Mouse (Mus musculus): ENCODE measurements around the gene Cpne2. TPM values are rescaled to one million over a fixed set of nuclear protein-coding genes. Genes with fewer than 3 reads are reported as not detected.

The Cpne2 gene
- polyA plus RNA-seq, 1 experiment from 2014 or later, result 29.2 TPM

- H3K9me3 ChIP-seq (ENCODE audit: control insufficient read depth, low read length), result no peaks in the 10 kb centered on the region
- H3K9ac ChIP-seq (replicated peaks; ENCODE audit: low read depth, low read length), result peak overlapping the region; percentile 63
- peak overlapping the region; percentile 84 for H3K4me2 ChIP-seq (ENCODE audit: low read length)
Observed at GRCm38 (mm10) chr8:94532000-94532399, 790 bp upstream of the Cpne2 start.

DNA sequence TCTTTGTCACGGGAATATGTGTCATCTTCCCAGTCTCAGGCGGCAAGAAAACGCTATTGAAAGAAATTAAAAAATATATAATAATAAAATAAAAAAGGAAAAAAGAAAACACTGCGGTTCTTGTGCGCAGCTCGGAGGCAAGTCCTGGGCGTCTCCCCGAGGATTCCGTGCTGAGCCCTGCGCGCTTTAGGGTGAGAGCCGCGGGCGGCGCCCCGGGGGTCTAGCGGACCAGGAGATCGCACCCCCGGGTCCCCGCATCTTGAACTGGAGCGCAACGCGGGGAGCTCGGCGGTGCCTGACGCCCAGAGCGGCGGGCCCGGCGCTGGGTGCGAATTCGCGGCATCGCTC, 291 bp upstream of the Cpne2 start:
- Histone ChIP-seq H3K9me3 (ENCODE audit: control insufficient read depth, low read length) (no peaks in the 10 kb centered on the region), H3K36me3 (ENCODE audit: control insufficient read depth, insufficient read depth) (no peaks in the 10 kb centered on the region), H3K4me3 (replicated peaks; ENCODE audit: low read length) (peak overlapping the region; percentile 66), H3K9ac (replicated peaks; ENCODE audit: low read depth, low read length) (peak overlapping the region; percentile 63), H3K4me1 (replicated peaks; ENCODE audit: control insufficient read depth, insufficient read depth, low read length) (peaks cover 31% of the 10 kb centered on the region), H3K4me2 (ENCODE audit: low read length) (peak overlapping the region; percentile 84), H3K27ac (ENCODE audit: low read length) (peak overlapping the region; percentile 31), H3K27me3 (replicated peaks; ENCODE audit: control insufficient read depth, insufficient read depth, low read length) (no peaks in the 10 kb centered on the region)
- WGBS, result under 1% methylated on average over 34 of the region's 34 CpGs
- peak; percentile 34 for ATAC-seq

More at GRCm38 (mm10) chr8:94532000-94532399, 790 bp upstream of the Cpne2 start:
- no peaks in the 10 kb centered on the region for H3K27me3 ChIP-seq (replicated peaks; ENCODE audit: control insufficient read depth, insufficient read depth, low read length)
- H3K4me1 ChIP-seq (replicated peaks; ENCODE audit: control insufficient read depth, insufficient read depth, low read length), result peaks cover 28% of the 10 kb centered on the region
- WGBS, result 4% methylated on average over 8 of the region's 8 CpGs
- H3K36me3 ChIP-seq (ENCODE audit: control insufficient read depth, insufficient read depth), result no peaks in the 10 kb centered on the region
- ATAC-seq, result no peak
- peak overlapping the region; percentile 66 for H3K4me3 ChIP-seq (replicated peaks; ENCODE audit: low read length)
- 0 out of 2 replicates have a peak overlapping the region, but pooled peaks have one; percentile 2 for H3K27ac ChIP-seq (ENCODE audit: low read length)

- no peak overlapping the region for H3K9ac ChIP-seq (replicated peaks; ENCODE audit: low read depth, low read length)
- H3K4me2 ChIP-seq (ENCODE audit: low read length), result peak overlapping the region; percentile 84; the same call in 1 of the 2 replicates
- no peak overlapping the region for H3K4me3 ChIP-seq (replicated peaks; ENCODE audit: low read length)
- no peak overlapping the region for H3K27ac ChIP-seq (ENCODE audit: low read length)
- H3K27me3 ChIP-seq (replicated peaks; ENCODE audit: control insufficient read depth, insufficient read depth, low read length), result no peaks in the 10 kb centered on the region
- ATAC-seq, result no peak
- 25% methylated on average over 4 of the region's 4 CpGs for WGBS
- H3K4me1 ChIP-seq (replicated peaks; ENCODE audit: control insufficient read depth, insufficient read depth, low read length), result peaks cover 32% of the 10 kb centered on the region
- no peaks in the 10 kb centered on the region for H3K36me3 ChIP-seq (ENCODE audit: control insufficient read depth, insufficient read depth)
- no peaks in the 10 kb centered on the region for H3K9me3 ChIP-seq (ENCODE audit: control insufficient read depth, low read length)
Observed at GRCm38 (mm10) chr8:94534612-94535011, 1.8 kb downstream of the Cpne2 start.

- Histone ChIP-seq H3K4me1 (replicated peaks; ENCODE audit: control insufficient read depth, insufficient read depth, low read length) (peaks cover 32% of the 10 kb centered on the region), H3K9me3 (ENCODE audit: control insufficient read depth, low read length) (no peaks in the 10 kb centered on the region), H3K36me3 (ENCODE audit: control insufficient read depth, insufficient read depth) (no peaks in the 10 kb centered on the region), H3K27me3 (replicated peaks; ENCODE audit: control insufficient read depth, insufficient read depth, low read length) (no peaks in the 10 kb centered on the region), H3K4me3 (replicated peaks; ENCODE audit: low read length) (no peak overlapping the region), H3K4me2 (ENCODE audit: low read length) (no peak overlapping the region), H3K9ac (replicated peaks; ENCODE audit: low read depth, low read length) (0 out of 2 replicates have a peak overlapping the region, but pooled peaks have one; percentile 10), H3K27ac (ENCODE audit: low read length) (no peak overlapping the region)
- ATAC-seq, result no peak
- WGBS, result 71% methylated on average over 7 of the region's 7 CpGs
Observed at GRCm38 (mm10) chr8:94535631-94536030, 2.8 kb downstream of the Cpne2 start.

DNA sequence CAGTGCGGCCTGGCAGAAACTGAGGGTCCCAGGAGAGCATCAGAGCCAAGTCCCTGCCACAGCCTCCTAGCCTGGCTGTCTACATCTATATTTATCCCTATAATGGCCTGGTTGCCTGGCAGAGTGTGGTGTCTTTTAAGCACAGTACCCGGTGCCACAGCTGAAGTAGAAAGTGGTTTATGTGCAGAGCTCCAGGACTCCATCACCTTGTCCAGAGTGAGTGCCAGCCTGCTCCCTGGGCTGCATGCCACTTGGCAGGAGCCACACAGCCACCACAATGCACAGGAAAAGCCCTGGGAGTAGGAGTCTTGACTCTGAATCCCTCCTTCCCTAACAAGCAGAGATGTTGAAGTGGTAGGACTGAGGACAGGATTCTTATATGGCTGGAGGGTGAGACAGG, 4.7 kb downstream of the Cpne2 start:
- ATAC-seq, result no peak
- Histone ChIP-seq H3K4me2 (ENCODE audit: low read length) (no peak overlapping the region), H3K4me1 (replicated peaks; ENCODE audit: control insufficient read depth, insufficient read depth, low read length) (peaks cover 30% of the 10 kb centered on the region), H3K27ac (ENCODE audit: low read length) (no peak overlapping the region), H3K4me3 (replicated peaks; ENCODE audit: low read length) (no peak overlapping the region), H3K27me3 (replicated peaks; ENCODE audit: control insufficient read depth, insufficient read depth, low read length) (no peaks in the 10 kb centered on the region), H3K9ac (replicated peaks; ENCODE audit: low read depth, low read length) (no peak overlapping the region), H3K9me3 (ENCODE audit: control insufficient read depth, low read length) (no peaks in the 10 kb centered on the region), H3K36me3 (ENCODE audit: control insufficient read depth, insufficient read depth) (no peaks in the 10 kb centered on the region)
- 69% methylated on average over 2 of the region's 2 CpGs for WGBS

DNA sequence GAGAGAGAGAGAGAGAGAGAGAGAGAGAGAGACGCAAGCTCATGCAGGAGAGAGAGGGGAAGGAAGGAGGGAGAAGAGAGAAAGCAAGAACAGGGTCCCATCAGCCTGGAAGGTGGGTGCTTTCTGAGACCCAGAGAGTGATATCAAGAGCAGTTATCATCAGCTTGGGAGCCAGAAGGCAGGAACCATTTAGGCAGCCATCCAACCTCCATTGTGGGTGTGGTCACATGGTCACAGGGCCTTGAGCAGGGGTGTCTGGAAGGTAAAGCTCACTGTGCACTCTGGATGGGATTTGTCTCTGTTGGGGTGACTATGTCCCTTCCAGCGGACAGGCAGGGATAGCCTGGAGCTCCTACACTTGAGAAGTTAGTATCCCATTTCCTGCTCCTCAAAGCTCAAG, 7.2 kb downstream of the Cpne2 start:
- H3K4me3 ChIP-seq (replicated peaks; ENCODE audit: low read length), result no peak overlapping the region
- no peak overlapping the region for H3K9ac ChIP-seq (replicated peaks; ENCODE audit: low read depth, low read length)
- ATAC-seq, result no peak
- H3K9me3 ChIP-seq (ENCODE audit: control insufficient read depth, low read length), result no peaks in the 10 kb centered on the region
- no peaks in the 10 kb centered on the region for H3K27me3 ChIP-seq (replicated peaks; ENCODE audit: control insufficient read depth, insufficient read depth, low read length)
- WGBS, result 90% methylated on average over 2 of the region's 2 CpGs
- no peaks in the 10 kb centered on the region for H3K36me3 ChIP-seq (ENCODE audit: control insufficient read depth, insufficient read depth)
- H3K4me2 ChIP-seq (ENCODE audit: low read length), result no peak overlapping the region
- peaks cover 22% of the 10 kb centered on the region for H3K4me1 ChIP-seq (replicated peaks; ENCODE audit: control insufficient read depth, insufficient read depth, low read length)
- no peak overlapping the region for H3K27ac ChIP-seq (ENCODE audit: low read length)

- H3K27ac ChIP-seq (ENCODE audit: low read length), result no peak overlapping the region
- H3K4me1 ChIP-seq (replicated peaks; ENCODE audit: control insufficient read depth, insufficient read depth, low read length), result peaks cover 11% of the 10 kb centered on the region
- H3K27me3 ChIP-seq (replicated peaks; ENCODE audit: control insufficient read depth, insufficient read depth, low read length), result no peaks in the 10 kb centered on the region
- WGBS, result 68% methylated on average over 17 of the region's 18 CpGs
- no peak for ATAC-seq
- no peak overlapping the region for H3K4me3 ChIP-seq (replicated peaks; ENCODE audit: low read length)
- H3K9ac ChIP-seq (replicated peaks; ENCODE audit: low read depth, low read length), result no peak overlapping the region
- H3K4me2 ChIP-seq (ENCODE audit: low read length), result no peak overlapping the region
- H3K9me3 ChIP-seq (ENCODE audit: control insufficient read depth, low read length), result no peaks in the 10 kb centered on the region
- no peaks in the 10 kb centered on the region for H3K36me3 ChIP-seq (ENCODE audit: control insufficient read depth, insufficient read depth)
Observed at GRCm38 (mm10) chr8:94540889-94541795, 8.4 kb downstream of the Cpne2 start.

- no peak for ATAC-seq
- Histone ChIP-seq H3K9ac (replicated peaks; ENCODE audit: low read depth, low read length) (no peak overlapping the region), H3K9me3 (ENCODE audit: control insufficient read depth, low read length) (no peaks in the 10 kb centered on the region), H3K36me3 (ENCODE audit: control insufficient read depth, insufficient read depth) (no peaks in the 10 kb centered on the region), H3K27me3 (replicated peaks; ENCODE audit: control insufficient read depth, insufficient read depth, low read length) (no peaks in the 10 kb centered on the region), H3K4me3 (replicated peaks; ENCODE audit: low read length) (no peak overlapping the region), H3K4me1 (replicated peaks; ENCODE audit: control insufficient read depth, insufficient read depth, low read length) (peaks cover 4% of the 10 kb centered on the region; the same call in 1 of the 2 replicates), H3K27ac (ENCODE audit: low read length) (no peak overlapping the region), H3K4me2 (ENCODE audit: low read length) (no peak overlapping the region)
- 78% methylated on average over 8 of the region's 8 CpGs for WGBS
Observed at GRCm38 (mm10) chr8:94543981-94544380, 11.2 kb downstream of the Cpne2 start.

- H3K27ac ChIP-seq (ENCODE audit: low read length), result no peak overlapping the region
- peaks cover 19% of the 10 kb centered on the region for H3K4me1 ChIP-seq (replicated peaks; ENCODE audit: control insufficient read depth, insufficient read depth, low read length)
- H3K36me3 ChIP-seq (ENCODE audit: control insufficient read depth, insufficient read depth), result no peaks in the 10 kb centered on the region
- no peak overlapping the region for H3K4me2 ChIP-seq (ENCODE audit: low read length)
- no peak overlapping the region for H3K9ac ChIP-seq (replicated peaks; ENCODE audit: low read depth, low read length)
- WGBS, result 55% methylated on average over 5 of the region's 5 CpGs
- no peaks in the 10 kb centered on the region for H3K9me3 ChIP-seq (ENCODE audit: control insufficient read depth, low read length)
- no peaks in the 10 kb centered on the region for H3K27me3 ChIP-seq (replicated peaks; ENCODE audit: control insufficient read depth, insufficient read depth, low read length)
- no peak overlapping the region for H3K4me3 ChIP-seq (replicated peaks; ENCODE audit: low read length)
- no peak for ATAC-seq
Observed at GRCm38 (mm10) chr8:94549041-94549440, 16.3 kb downstream of the Cpne2 start.
